Comparison of ENCODE assay signal across 12 mouse cellular contexts in genomic region chr6:83014482-83015466, GRCm38 (mm10). TPM values are rescaled to one million over a fixed set of nuclear protein-coding genes. Genes with fewer than 3 reads are reported as not detected.
DNase-seq lines count a peak whose midpoint lies in the region; ATAC-seq and TF ChIP-seq lines count a peak whose summit lies in the region.
"Had no signal": no experiment of that assay in that cellular context is flagged by ENCODE, and none has a peak within 500 bp of the region (broad histone marks: within the 10 kb centered on the region; RNA-seq: fewer than 3 reads in every experiment).

No protein-coding gene starts in this region.

- H3K9me3 ChIP-seq in G1E (replicated peaks), result peaks cover 2% of the 10 kb centered on the region; the same call in 1 of the 2 replicates
- H3K9me3 ChIP-seq: midbrain, embryonic 10.5 days; neural tube, embryonic 13.5 days had no signal

- no peak overlapping the region for H3K27ac ChIP-seq in cerebellum, adult 2 months (ENCODE audit: insufficient read depth, low read length)
- H3K27ac ChIP-seq: midbrain, embryonic 10.5 days; neural tube, embryonic 13.5 days had no signal

- peaks cover 61% of the 10 kb centered on the region for H3K4me1 ChIP-seq in G1E (ENCODE audit: insufficient read depth, low read depth, low read length)
- H3K4me1 ChIP-seq in cerebellum, adult 2 months (ENCODE audit: control insufficient read depth, insufficient read depth, low read length), result no peaks in the 10 kb centered on the region
- H3K4me1 ChIP-seq: midbrain, embryonic 10.5 days; neural tube, embryonic 13.5 days had no signal

- TF ChIP-seq POLR2A in cerebellum, adult 2 months (IDR thresholded peaks at IDR 0.05; ENCODE audit: borderline replicate concordance, insufficient read depth, low read length), result no peak

- 70% methylated on average over 12 of the region's 12 CpGs for WGBS in cerebellum, adult 2 months

- H3K36me3 ChIP-seq in G1E (replicated peaks), result no peaks in the 10 kb centered on the region
- H3K36me3 ChIP-seq: midbrain, embryonic 10.5 days; neural tube, embryonic 13.5 days had no signal

- peak overlapping the region; percentile 47; the same call in 1 of the 2 replicates for H3K4me3 ChIP-seq in G1E (ENCODE audit: low read depth, low read length)
- H3K4me3 ChIP-seq in cerebellum, adult 2 months (replicated peaks; ENCODE audit: insufficient read depth, low read depth, low read length), result no peak overlapping the region
- H3K4me3 ChIP-seq: midbrain, embryonic 10.5 days; neural tube, embryonic 13.5 days had no signal

- ATAC-seq in G1E (ENCODE audit: extremely low read depth, insufficient number of reproducible peaks, low FRiP score, poor library complexity, severe bottlenecking), result peak; percentile 94
- peak; percentile 81 for ATAC-seq in erythroblast, adult 5-6 weeks (replicated peaks; ENCODE audit: low FRiP score, poor library complexity, severe bottlenecking)
- peak; percentile 77 for ATAC-seq in megakaryocyte progenitor cell, adult 5-6 weeks (replicated peaks; ENCODE audit: poor library complexity)

- H3K27me3 ChIP-seq in G1E (ENCODE audit: insufficient read depth, low read length), result no peaks in the 10 kb centered on the region
- no peaks in the 10 kb centered on the region for H3K27me3 ChIP-seq in cerebellum, adult 2 months (ENCODE audit: control insufficient read depth, insufficient read depth, low read length)
- H3K27me3 ChIP-seq: neural tube, embryonic 13.5 days had no signal

- DNase-seq in heart, adult 11 months, result peak; percentile 83
- DNase-seq in heart, adult 8-10 months (ENCODE audit: low spot score), result no peak
- peak; percentile 44 for DNase-seq in G1E (ENCODE audit: low spot score)
- no peak for DNase-seq in frontal cortex, postnatal 36 days (ENCODE audit: low spot score in 2 of 2)
- no peak for DNase-seq in testis, postnatal 10 days (ENCODE audit: low spot score)
- DNase-seq in cerebellum, adult 2 months, result no peak
- DNase-seq: heart, postnatal 36 days; kidney, postnatal 36 days had no signal

- TF ChIP-seq CTCF in G1E (IDR thresholded peaks at IDR 0.05; ENCODE audit: low read depth, low read length), result no peak
- TF ChIP-seq CTCF in cerebellum, adult 2 months (IDR thresholded peaks at IDR 0.05; ENCODE audit: borderline replicate concordance, insufficient read depth, low read depth, low read length), result no peak

RNA-seq across cellular contexts. Expression of gene Dok1, which starts 18.5 kb away (rescaled TPM):
- 1 to 10 TPM; 1.9 to 2.2 (median 2.0) TPM for total RNA-seq in heart, adult 8-10 months (2022)
- total RNA-seq in G1E (2014; fragmentation: Nextera tagmentation) (5.1 and 7.8 TPM in 2 replicates), G1E (2017) (28.4 and 30.6 TPM in 2 replicates)
- 78.1 and 82.5 TPM in 2 replicates for polyA plus RNA-seq in G1E (2012)
- 11.3 and 19.4 TPM in 2 replicates for total RNA-seq in erythroblast, adult 5-6 weeks (2015; ENCODE audit: low replicate concordance)
- 23.9 and 24.7 TPM in 2 replicates for total RNA-seq in erythroblast, adult 5-6 weeks (2017; ENCODE audit: low replicate concordance)
- total RNA-seq in megakaryocyte progenitor cell, adult 5-6 weeks (2015), result 6.5 and 6.8 TPM in 2 replicates
- total RNA-seq in megakaryocyte progenitor cell, adult 5-6 weeks (2017), result 14.1 and 18.2 TPM in 2 replicates
- 1.7 and 2.1 TPM in 2 replicates for polyA plus RNA-seq in cerebellum, adult 2 months (2012; rRNA removed)

RNA-seq across cellular contexts. Expression of gene Loxl3, which starts 19.2 kb away (rescaled TPM):
- total RNA-seq in heart, adult 8-10 months (2022), result 1 to 10 TPM; 1.7 to 2.6 (median 2.0) TPM
- total RNA-seq in G1E (2014; fragmentation: Nextera tagmentation) (0.75 and 0.87 TPM in 2 replicates), G1E (2017) (0.71 and 1.1 TPM in 2 replicates)
- polyA plus RNA-seq in G1E (2012), result 0.12 and 0.32 TPM in 2 replicates
- total RNA-seq in erythroblast, adult 5-6 weeks (2015; ENCODE audit: low replicate concordance), result 1.5 and 2.9 TPM in 2 replicates
- 3.2 and 3.6 TPM in 2 replicates for total RNA-seq in erythroblast, adult 5-6 weeks (2017; ENCODE audit: low replicate concordance)
- 0.59 and 1.4 TPM in 2 replicates for total RNA-seq in megakaryocyte progenitor cell, adult 5-6 weeks (2015)
- total RNA-seq in megakaryocyte progenitor cell, adult 5-6 weeks (2017), result 1.0 and 1.7 TPM in 2 replicates
- polyA plus RNA-seq in cerebellum, adult 2 months (2012; rRNA removed), result 3.5 and 3.8 TPM in 2 replicates

RNA-seq across cellular contexts. Expression of gene Aup1, which starts 39.5 kb away (rescaled TPM):
- 10 to 100 TPM; 63.1 to 78.6 (median 72.3) TPM for total RNA-seq in heart, adult 8-10 months (2022)
- 409 and 454 TPM in 2 replicates for total RNA-seq in G1E (2014; fragmentation: Nextera tagmentation)
- 133 and 163 TPM in 2 replicates for total RNA-seq in G1E (2017)
- 1,014 and 1,378 TPM in 2 replicates for polyA plus RNA-seq in G1E (2012)
- total RNA-seq in erythroblast, adult 5-6 weeks (2015; ENCODE audit: low replicate concordance), result 197 and 242 TPM in 2 replicates
- total RNA-seq in erythroblast, adult 5-6 weeks (2017; ENCODE audit: low replicate concordance), result 212 and 218 TPM in 2 replicates
- total RNA-seq in megakaryocyte progenitor cell, adult 5-6 weeks (2015), result 135 and 178 TPM in 2 replicates
- 112 and 133 TPM in 2 replicates for total RNA-seq in megakaryocyte progenitor cell, adult 5-6 weeks (2017)
- polyA plus RNA-seq in cerebellum, adult 2 months (2012; rRNA removed), result 271 and 276 TPM in 2 replicates

RNA-seq across cellular contexts. Expression of gene Htra2, which starts 40.3 kb away (rescaled TPM):
- total RNA-seq in heart, adult 8-10 months (2022), result 10 to 100 TPM; 33.9 to 37.7 (median 34.7) TPM
- total RNA-seq in G1E (2014; fragmentation: Nextera tagmentation), result 36.0 and 39.9 TPM in 2 replicates
- total RNA-seq in G1E (2017), result 36.7 and 47.0 TPM in 2 replicates
- polyA plus RNA-seq in G1E (2012), result 35.6 and 36.5 TPM in 2 replicates
- total RNA-seq in erythroblast, adult 5-6 weeks (2015; ENCODE audit: low replicate concordance), result 69.4 and 97.8 TPM in 2 replicates
- 41.9 and 57.7 TPM in 2 replicates for total RNA-seq in erythroblast, adult 5-6 weeks (2017; ENCODE audit: low replicate concordance)
- total RNA-seq in megakaryocyte progenitor cell, adult 5-6 weeks (2015), result 128 and 129 TPM in 2 replicates
- total RNA-seq in megakaryocyte progenitor cell, adult 5-6 weeks (2017), result 77.3 and 82.3 TPM in 2 replicates
- 57.6 and 58.2 TPM in 2 replicates for polyA plus RNA-seq in cerebellum, adult 2 months (2012; rRNA removed)

RNA-seq across cellular contexts. Expression of gene Dqx1, which starts 42.9 kb away (rescaled TPM):
- total RNA-seq in heart, adult 8-10 months (2022), result 1 to 10 TPM in 1 of 4 experiments, under 1 TPM in 3; 0.55 to 1.4 (median 0.84) TPM
- total RNA-seq in G1E (2014; fragmentation: Nextera tagmentation) (23.5 and 28.7 TPM in 2 replicates), G1E (2017) (2.5 and 3.8 TPM in 2 replicates)
- 1.4 and 2.3 TPM in 2 replicates for polyA plus RNA-seq in G1E (2012)
- total RNA-seq in erythroblast, adult 5-6 weeks (2015; ENCODE audit: low replicate concordance), result 1.7 and 3.5 TPM in 2 replicates
- 4.2 and 6.7 TPM in 2 replicates for total RNA-seq in erythroblast, adult 5-6 weeks (2017; ENCODE audit: low replicate concordance)
- 1.2 and 1.7 TPM in 2 replicates for total RNA-seq in megakaryocyte progenitor cell, adult 5-6 weeks (2015)
- total RNA-seq in megakaryocyte progenitor cell, adult 5-6 weeks (2017), result 0.75 and 1.0 TPM in 2 replicates
- 0.92 and 0.93 TPM in 2 replicates for polyA plus RNA-seq in cerebellum, adult 2 months (2012; rRNA removed)

Comparison
In these comparisons a context has a peak if more than half of its experiments do, and no peak if none do; other contexts are left out.
1. DNase-seq: peak in heart, adult 11 months (single experiment) and G1E (single experiment); none in heart, adult 8-10 months (single experiment), frontal cortex, postnatal 36 days (0 of 2), testis, postnatal 10 days (single experiment) and cerebellum, adult 2 months (0 of 2).
2. Peak in every context shown above with its lines, with median percentiles within 50 percentile points of each other: ATAC-seq.